Mouse (Mus musculus): ENCODE results near the gene Ssc4d. TPM values are rescaled to one million over a fixed set of nuclear protein-coding genes. Genes with fewer than 3 reads are reported as not detected.

The Ssc4d gene
- total RNA-seq, 1 experiment from 2014 or later = 3.4 TPM

DNA sequence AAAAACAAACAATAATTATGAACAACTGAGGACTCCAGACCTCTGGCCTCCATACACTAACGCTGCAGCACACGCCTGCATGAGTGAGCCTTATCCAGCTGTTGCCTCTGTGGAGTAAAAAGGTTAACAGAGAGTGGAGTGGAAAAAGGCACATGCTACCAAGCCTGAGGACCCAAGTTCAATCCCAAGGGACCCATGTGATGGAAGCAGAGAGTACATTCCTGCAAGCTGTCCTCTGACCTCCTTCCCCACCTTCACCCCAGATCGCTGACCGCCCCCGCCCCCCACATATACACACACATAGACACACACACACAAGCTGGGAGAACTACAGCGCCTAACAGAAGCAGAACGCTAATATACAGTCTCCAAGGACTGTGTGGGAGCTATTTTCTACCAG lies 50.4 kb downstream of the Ssc4d start:
- ATAC-seq (replicated peaks in 1 of 2; ENCODE audit: insufficient read depth in 1 of 2, low FRiP score in 2 of 2, low TSS enrichment in 1 of 2, low read depth in 1 of 2, poor library complexity in 2 of 2, severe bottlenecking in 2 of 2) = no peak

DNA sequence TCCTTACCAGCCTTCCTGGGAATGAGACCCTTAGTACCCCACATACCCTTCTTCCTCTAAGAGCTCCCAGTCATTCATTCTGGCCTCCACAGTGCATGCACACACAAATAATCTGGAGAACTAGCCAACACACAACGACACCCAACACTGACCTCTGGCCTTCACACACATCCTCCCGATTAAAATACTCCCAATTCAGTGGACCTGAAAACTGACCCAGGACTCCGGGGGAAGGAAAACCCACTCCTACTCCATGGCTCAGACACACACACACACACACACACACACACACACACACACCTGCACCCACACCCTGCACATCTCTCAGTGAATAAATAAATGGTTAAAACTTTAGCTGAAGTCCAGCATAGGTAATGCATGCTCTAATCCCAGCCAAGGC lies 54.4 kb downstream of the Ssc4d start:
- no peak for ATAC-seq (replicated peaks in 1 of 2; ENCODE audit: insufficient read depth in 1 of 2, low FRiP score in 2 of 2, low TSS enrichment in 1 of 2, low read depth in 1 of 2, poor library complexity in 2 of 2, severe bottlenecking in 2 of 2)

DNA sequence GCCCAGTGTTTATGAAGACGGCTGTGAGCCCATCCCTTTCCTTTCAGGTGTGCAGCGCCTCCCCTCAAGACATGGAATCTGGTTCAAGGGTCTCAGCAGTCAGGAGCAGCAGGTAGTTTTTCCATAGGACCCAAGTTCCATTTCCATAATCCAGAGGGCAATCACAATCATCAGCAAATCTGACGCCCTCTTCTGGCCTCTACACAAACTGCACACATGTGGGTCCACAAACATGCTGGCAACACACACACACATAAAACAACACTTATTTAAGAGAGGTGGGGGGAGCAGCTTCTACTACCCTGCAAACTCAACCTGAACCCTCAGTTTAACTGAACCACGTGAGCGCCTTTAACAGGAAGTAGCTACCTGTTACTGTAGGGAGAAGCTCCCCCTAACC lies 55.7 kb downstream of the Ssc4d start:
- ATAC-seq (replicated peaks in 1 of 2; ENCODE audit: insufficient read depth in 1 of 2, low FRiP score in 2 of 2, low TSS enrichment in 1 of 2, low read depth in 1 of 2, poor library complexity in 2 of 2, severe bottlenecking in 2 of 2) = no peak

DNA sequence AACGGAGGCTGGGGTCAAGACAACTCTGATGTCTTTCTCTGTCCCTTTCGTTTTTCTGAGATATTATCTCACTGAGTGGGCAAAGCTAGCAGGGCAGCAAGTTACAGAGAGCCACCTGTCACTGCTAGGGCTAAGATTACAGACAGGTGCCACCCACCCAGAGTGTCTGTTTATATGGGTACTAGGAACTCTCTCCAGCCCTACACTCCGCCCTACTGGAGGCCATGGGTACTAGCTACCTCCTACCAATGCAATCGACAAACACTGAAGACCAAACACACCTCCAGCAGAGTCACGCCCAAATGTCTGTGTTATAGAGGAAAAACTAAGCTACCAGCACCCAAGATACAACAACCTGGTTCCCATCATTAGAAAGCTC lies 56.3 kb downstream of the Ssc4d start:
- no peak for ATAC-seq (replicated peaks in 1 of 2; ENCODE audit: insufficient read depth in 1 of 2, low FRiP score in 2 of 2, low TSS enrichment in 1 of 2, low read depth in 1 of 2, poor library complexity in 2 of 2, severe bottlenecking in 2 of 2)

DNA sequence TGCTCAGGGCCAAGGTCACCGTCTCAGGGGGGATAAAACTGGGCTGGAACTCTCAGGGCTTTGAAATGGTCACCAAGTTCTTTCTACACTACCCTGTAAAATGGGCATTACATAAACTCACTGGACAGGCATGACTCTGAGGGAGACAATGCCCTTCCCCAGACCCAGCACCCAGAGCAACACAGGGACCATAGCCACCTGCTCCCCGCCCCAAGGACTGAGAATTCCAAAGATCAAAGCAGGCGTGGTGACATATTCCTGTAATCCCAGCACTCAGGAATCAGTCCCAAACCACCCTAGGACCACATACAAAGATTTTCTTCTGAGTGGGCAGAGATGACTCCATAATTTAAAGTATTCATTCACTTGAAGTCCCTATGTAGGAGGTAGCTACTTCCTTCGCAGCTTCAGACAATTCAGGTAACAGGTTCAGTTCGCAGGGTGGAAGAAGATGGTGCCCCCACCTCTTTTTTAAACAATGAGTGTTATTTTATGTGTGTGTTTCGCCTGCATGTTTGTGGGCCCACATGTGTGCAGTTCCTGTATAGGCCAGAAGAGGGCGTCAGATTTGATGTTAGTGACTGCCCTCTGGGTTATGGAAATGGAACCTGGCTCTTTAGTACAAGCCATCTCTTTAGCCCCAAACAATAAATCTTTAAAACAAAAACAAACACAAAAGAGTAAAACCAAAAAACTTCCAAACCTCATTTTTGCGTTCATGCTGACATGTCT lies 56.8 kb downstream of the Ssc4d start:
- ATAC-seq (replicated peaks in 1 of 2; ENCODE audit: insufficient read depth in 1 of 2, low FRiP score in 2 of 2, low TSS enrichment in 1 of 2, low read depth in 1 of 2, poor library complexity in 2 of 2, severe bottlenecking in 2 of 2) = no peak

DNA sequence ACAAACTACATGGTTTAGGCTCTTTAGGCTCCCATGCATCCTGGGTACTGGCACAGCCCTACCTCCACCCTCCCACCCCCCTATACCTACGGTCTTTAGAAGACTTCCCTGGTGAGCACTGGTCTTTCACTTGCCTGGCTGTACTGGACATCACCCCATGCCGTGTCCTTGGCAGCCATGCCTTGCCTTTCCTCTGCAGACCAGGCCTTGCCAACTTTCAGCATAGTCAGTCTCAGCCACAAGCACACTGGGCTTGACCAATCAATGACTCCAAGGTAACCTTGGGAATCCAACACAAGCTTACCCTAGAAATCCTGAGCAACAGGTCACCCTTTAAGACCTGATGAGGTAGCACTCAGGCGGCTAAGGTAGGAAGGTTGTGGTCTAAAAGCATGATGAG lies 57.7 kb downstream of the Ssc4d start:
- no peak for ATAC-seq (replicated peaks in 1 of 2; ENCODE audit: insufficient read depth in 1 of 2, low FRiP score in 2 of 2, low TSS enrichment in 1 of 2, low read depth in 1 of 2, poor library complexity in 2 of 2, severe bottlenecking in 2 of 2)

DNA sequence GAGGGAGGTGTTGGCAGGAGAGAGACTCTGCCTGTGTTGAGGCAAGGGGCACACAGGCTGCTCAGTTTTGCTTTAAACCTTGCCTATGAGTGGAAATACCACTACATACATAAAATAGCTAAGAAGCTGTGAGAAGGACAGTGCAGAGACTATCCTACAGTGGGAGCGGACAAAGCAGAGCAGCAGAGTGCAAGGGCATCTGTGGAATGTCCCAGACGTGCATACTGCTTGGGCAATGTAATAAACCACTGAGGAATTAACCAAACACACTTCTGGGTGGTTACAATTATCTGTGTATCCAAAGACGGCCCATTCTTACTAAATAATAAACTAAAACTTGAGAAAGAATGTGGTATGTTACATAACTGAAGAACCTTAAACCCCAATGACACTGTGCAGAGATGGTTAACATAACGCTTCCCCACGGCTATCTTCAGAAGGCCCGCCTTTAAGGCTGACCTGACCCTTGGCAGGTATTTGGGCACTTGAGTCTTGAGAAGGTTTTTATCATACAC lies 58.2 kb downstream of the Ssc4d start:
- no peak for ATAC-seq (replicated peaks in 1 of 2; ENCODE audit: insufficient read depth in 1 of 2, low FRiP score in 2 of 2, low TSS enrichment in 1 of 2, low read depth in 1 of 2, poor library complexity in 2 of 2, severe bottlenecking in 2 of 2)

DNA sequence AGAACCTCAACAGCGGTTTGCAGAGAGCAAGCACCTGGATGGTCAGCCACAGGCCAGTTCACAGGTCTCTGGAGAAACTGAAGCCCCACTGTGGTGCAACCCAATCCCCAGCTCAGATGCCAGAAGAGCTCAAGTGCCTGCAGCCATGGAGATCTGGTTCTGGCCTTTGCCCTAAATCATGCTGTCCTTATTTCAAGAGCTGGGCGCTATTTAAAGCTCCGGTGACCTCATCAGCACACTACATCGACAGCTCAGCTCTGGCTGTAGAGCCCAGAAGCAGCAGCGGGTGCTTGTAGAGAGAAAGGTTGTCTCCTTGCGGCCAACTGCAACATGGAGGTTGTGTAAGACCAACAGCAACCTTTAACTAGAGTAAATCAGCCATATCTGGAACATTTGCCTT lies 60.2 kb downstream of the Ssc4d start:
- no peak for ATAC-seq (replicated peaks in 1 of 2; ENCODE audit: insufficient read depth in 1 of 2, low FRiP score in 2 of 2, low TSS enrichment in 1 of 2, low read depth in 1 of 2, poor library complexity in 2 of 2, severe bottlenecking in 2 of 2)

DNA sequence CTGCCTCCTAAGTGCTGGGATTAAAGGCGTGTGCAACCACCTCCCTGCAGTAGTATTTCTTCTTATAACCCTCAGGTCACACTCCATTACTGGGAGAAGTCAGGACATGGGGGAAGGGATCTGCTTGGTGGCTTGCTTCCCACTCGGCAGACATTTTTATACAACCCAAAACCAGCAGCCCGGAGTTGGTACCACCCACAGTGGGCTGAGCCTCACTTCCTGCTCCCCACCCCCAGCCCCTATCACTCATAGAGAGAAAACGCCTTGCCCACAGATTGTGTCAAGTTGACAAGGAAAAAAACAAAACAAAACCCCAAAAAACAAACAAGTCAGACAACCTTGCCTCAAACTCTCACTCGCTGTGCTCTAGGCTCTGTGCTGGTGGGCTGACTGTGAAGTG lies 61.1 kb downstream of the Ssc4d start:
- no peak for ATAC-seq (replicated peaks in 1 of 2; ENCODE audit: insufficient read depth in 1 of 2, low FRiP score in 2 of 2, low TSS enrichment in 1 of 2, low read depth in 1 of 2, poor library complexity in 2 of 2, severe bottlenecking in 2 of 2)

DNA sequence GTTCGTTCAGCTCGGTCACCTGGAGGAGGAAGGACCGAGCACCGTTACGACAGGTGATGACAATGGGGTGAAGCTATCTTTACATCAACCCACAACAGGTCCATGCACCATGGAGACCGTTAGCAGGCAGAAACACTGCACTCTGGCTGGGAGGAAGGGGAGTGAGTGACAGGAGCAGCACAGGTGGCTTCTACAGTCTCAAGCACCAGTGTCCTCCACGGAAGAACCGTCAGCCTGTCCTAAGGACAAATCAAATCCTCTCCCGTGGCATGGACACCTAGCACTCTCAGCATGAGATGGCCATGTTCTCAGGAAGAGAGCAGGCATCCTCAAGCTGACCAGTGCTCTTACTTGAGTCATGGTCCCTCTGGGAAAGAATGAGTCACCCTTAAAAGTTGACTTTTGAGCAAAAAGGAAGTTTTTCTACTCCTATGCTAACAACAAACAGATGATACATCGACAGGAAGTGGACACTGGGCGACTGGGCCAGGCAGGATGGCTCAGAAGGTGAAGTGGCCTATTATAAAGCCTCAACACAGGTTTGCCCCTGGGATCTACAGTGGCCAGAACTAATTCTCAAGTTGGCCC lies 62.6 kb downstream of the Ssc4d start:
- no peak for ATAC-seq (replicated peaks in 1 of 2; ENCODE audit: insufficient read depth in 1 of 2, low FRiP score in 2 of 2, low TSS enrichment in 1 of 2, low read depth in 1 of 2, poor library complexity in 2 of 2, severe bottlenecking in 2 of 2)

DNA sequence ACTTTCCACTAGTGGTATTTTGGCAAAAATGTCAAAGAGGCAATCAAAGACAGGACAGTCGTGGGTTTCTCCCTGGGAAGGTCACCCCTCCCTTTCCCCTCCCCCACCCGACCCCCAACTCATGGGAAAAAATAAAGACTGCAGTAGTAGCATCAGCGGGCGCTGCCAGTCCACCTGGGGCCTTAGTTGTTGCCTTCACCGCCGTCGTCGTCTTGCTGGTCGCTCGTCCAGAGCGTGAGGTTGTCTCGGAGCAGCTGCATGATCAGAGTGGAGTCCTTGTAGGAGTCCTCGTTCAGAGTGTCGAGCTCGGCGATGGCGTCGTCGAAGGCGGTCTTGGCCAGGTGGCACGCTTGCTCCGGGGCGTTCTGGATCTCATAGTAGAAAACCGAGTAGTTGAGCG lies 63.5 kb downstream of the Ssc4d start:
- no peak for ATAC-seq (replicated peaks in 1 of 2; ENCODE audit: insufficient read depth in 1 of 2, low FRiP score in 2 of 2, low TSS enrichment in 1 of 2, low read depth in 1 of 2, poor library complexity in 2 of 2, severe bottlenecking in 2 of 2)

Other genes with a start within 250 kb of the Ssc4d start
- 7.7 and 11.5 TPM in 2 replicates for gene Tmem120a, start 230.1 kb downstream of the Ssc4d start, total RNA-seq (2017)
- not detected in 2 replicates for gene Styxl1, start 196.1 kb downstream of the Ssc4d start, total RNA-seq (2017)
- 130 and 138 TPM in 2 replicates for gene Mdh2, start 196.1 kb downstream of the Ssc4d start, total RNA-seq (2017)
- gene Srrm3, start 167.6 kb downstream of the Ssc4d start, total RNA-seq (2017) = not detected in 2 replicates
- gene Hspb1, start 86.6 kb downstream of the Ssc4d start, total RNA-seq (2017) = not detected in 2 replicates
- gene Ywhag, start 39.9 kb downstream of the Ssc4d start, total RNA-seq (2017) = 95.4 and 110 TPM in 2 replicates
- not detected in 2 replicates for gene Zp3, start 5.6 kb upstream of the Ssc4d start, total RNA-seq (2017)
- gene Dtx2, start 20.3 kb upstream of the Ssc4d start, total RNA-seq (2017) = 3.4 and 4.4 TPM in 2 replicates
- not detected in 2 replicates for gene Upk3b, start 64.0 kb upstream of the Ssc4d start, total RNA-seq (2017)
- gene Upk3bl, start 80.0 kb upstream of the Ssc4d start, total RNA-seq (2017) = not detected in 2 replicates
- 25.2 and 27.2 TPM in 2 replicates for gene Rasa4, start 109.4 kb upstream of the Ssc4d start, total RNA-seq (2017)
- gene Polr2j, start 142.1 kb upstream of the Ssc4d start, total RNA-seq (2017) = 73.1 and 96.1 TPM in 2 replicates
- 26.8 and 40.3 TPM in 2 replicates for gene Lrwd1, start 161.5 kb upstream of the Ssc4d start, total RNA-seq (2017)
- gene Alkbh4, start 161.6 kb upstream of the Ssc4d start, total RNA-seq (2017) = 6.6 and 12.6 TPM in 2 replicates
- gene Orai2, start 196.2 kb upstream of the Ssc4d start, total RNA-seq (2017) = 25.8 and 26.5 TPM in 2 replicates
- 42.5 and 55.0 TPM in 2 replicates for gene Prkrip1, start 224.4 kb upstream of the Ssc4d start, total RNA-seq (2017)

All from hematopoietic stem cell, adult 5-6 weeks (primary cell).